Mouse (Mus musculus) CH12.LX (cell line): ENCODE measurements around the gene Cuedc2. TPM values are rescaled to one million over a fixed set of nuclear protein-coding genes. Genes with fewer than 3 reads are reported as not detected.

Experiments
- DNase-seq: peaks from one replicate; pipeline ENCODE4 v3.0.0-alpha.2; 2013; ENCODE audit errors: extremely low read depth
- H3K27ac ChIP-seq: 2 replicates; pipeline ENCODE4 v1.5.1; 2012; ENCODE audit warnings: low read depth, mild to moderate bottlenecking, control low read depth, moderate library complexity; ENCODE audit not compliant: insufficient read depth
- H3K27me3 ChIP-seq: replicated peaks from 2 replicates; pipeline ENCODE3; 2012; ENCODE audit warnings: inconsistent platforms
- H3K36me3 ChIP-seq, 2 experiments: replicated peaks in 1 of 2; 2 replicates each; pipeline versions ENCODE3 to v1.6.1; 2012; ENCODE audit warnings: inconsistent platforms in 1 of 2, low read length in 1 of 2, mild to moderate bottlenecking in 1 of 2, mixed read lengths in 1 of 2, moderate library complexity in 1 of 2; ENCODE audit not compliant: control insufficient read depth in 1 of 2, insufficient read depth in 1 of 2
- H3K4me1 ChIP-seq, 2 experiments: 2 replicates each; pipeline ENCODE4 v1.6.1; 2012; ENCODE audit warnings: inconsistent platforms in 1 of 2, moderate library complexity in 1 of 2; ENCODE audit not compliant: insufficient read depth in 2 of 2, control insufficient read depth in 1 of 2
- H3K4me2 ChIP-seq: 2 replicates; pipeline ENCODE4 v1.6.1; 2012; ENCODE audit warnings: low read depth, mild to moderate bottlenecking, control low read depth; ENCODE audit not compliant: poor library complexity, insufficient read depth, severe bottlenecking
- H3K4me3 ChIP-seq, 3 experiments: fragments of 150-350 bp in 1 of 3; sonication (generic) in 1 of 3; replicated peaks in 1 of 3; 2 replicates each; pipeline versions ENCODE3 to v1.5.1; 2011 to 2012; ENCODE audit warnings: low read depth in 2 of 3, low read length in 2 of 3, mild to moderate bottlenecking in 2 of 3, moderate library complexity in 2 of 3, control low read depth in 1 of 3, improper control_type of control experiment in 1 of 3, inconsistent platforms in 1 of 3, mixed read lengths in 1 of 3; ENCODE audit not compliant: poor library complexity in 1 of 3
- H3K79me2 ChIP-seq: replicated peaks from 2 replicates; pipeline ENCODE4 v1.6.1; 2012; ENCODE audit warnings: mild to moderate bottlenecking, moderate library complexity; ENCODE audit not compliant: control insufficient read depth, poor library complexity, insufficient read depth, severe bottlenecking; ENCODE audit errors: extremely low read depth
- H3K9ac ChIP-seq: 2 replicates; pipeline ENCODE4 v1.6.1; 2012; ENCODE audit warnings: low read depth, mild to moderate bottlenecking, control low read depth, moderate library complexity; ENCODE audit not compliant: insufficient read depth
- H3K9me3 ChIP-seq: replicated peaks from 2 replicates; pipeline ENCODE3; 2012; ENCODE audit warnings: low read length, inconsistent platforms, mixed read lengths
- EP300 ChIP-seq: IDR thresholded peaks from 2 replicates; pipeline ENCODE4 v1.6.1; 2011; ENCODE audit warnings: low read length, improper control_type of control experiment
- ETS1 ChIP-seq: conservative IDR thresholded peaks from 2 replicates; pipeline ENCODE4 v1.6.1; 2012; ENCODE audit warnings: low read depth, mild to moderate bottlenecking, inconsistent platforms, low read length, improper control_type of control experiment, moderate library complexity
- GABPA ChIP-seq: IDR thresholded peaks from 2 replicates; pipeline ENCODE4 v1.6.1; 2012; ENCODE audit warnings: low read depth, low read length, improper control_type of control experiment, inconsistent platforms; ENCODE audit not compliant: insufficient replicate concordance
- JUND ChIP-seq: conservative IDR thresholded peaks from 2 replicates; pipeline ENCODE4 v1.6.1; 2011; ENCODE audit warnings: low read depth, low read length, improper control_type of control experiment
- MAFK ChIP-seq: IDR thresholded peaks from 2 replicates; pipeline ENCODE4 v1.6.1; 2011; ENCODE audit warnings: low read length, improper control_type of control experiment; ENCODE audit not compliant: insufficient replicate concordance
- MAZ ChIP-seq: IDR thresholded peaks from 2 replicates; pipeline ENCODE4 v1.6.1; 2012; ENCODE audit warnings: low read depth, mild to moderate bottlenecking, inconsistent platforms, low read length, improper control_type of control experiment, moderate library complexity
- NRF1 ChIP-seq: IDR thresholded peaks from 2 replicates; pipeline ENCODE4 v1.6.1; 2014; ENCODE audit warnings: low read depth, mild to moderate bottlenecking, inconsistent platforms, low read length, improper control_type of control experiment, moderate library complexity
- RCOR1 ChIP-seq: conservative IDR thresholded peaks from 2 replicates; pipeline ENCODE4 v1.6.1; 2012; ENCODE audit warnings: low read depth, mild to moderate bottlenecking, inconsistent platforms, low read length, improper control_type of control experiment
- SIN3A ChIP-seq: IDR thresholded peaks from 2 replicates; pipeline ENCODE4 v1.6.1; 2012; ENCODE audit warnings: low read length, improper control_type of control experiment, inconsistent platforms
- SMC3 ChIP-seq: IDR thresholded peaks from 2 replicates; pipeline ENCODE4 v1.6.1; 2011; ENCODE audit warnings: low read depth, low read length, improper control_type of control experiment
- UBTF ChIP-seq: IDR thresholded peaks from 2 replicates; pipeline ENCODE4 v1.6.1; 2012; ENCODE audit warnings: low read depth, mild to moderate bottlenecking, inconsistent platforms, low read length, improper control_type of control experiment, moderate library complexity
- ZC3H11A ChIP-seq: IDR thresholded peaks from 2 replicates; pipeline ENCODE4 v1.6.1; 2012; ENCODE audit warnings: low read depth, mild to moderate bottlenecking, inconsistent platforms, low read length, improper control_type of control experiment
- ZKSCAN1 ChIP-seq: IDR thresholded peaks from 2 replicates; pipeline ENCODE4 v1.6.1; 2012; ENCODE audit warnings: low read depth, inconsistent platforms, low read length, improper control_type of control experiment, borderline replicate concordance
- dilution Hi-C: fragments of 300-500 bp; cut with MboI; formaldehyde crosslinking; loops from 2 replicates; pipeline ENCODE4 v1.14.3; 2020; ENCODE audit warnings: low sequenced_read_pairs; ENCODE audit not compliant: extremely low pct_unique_long_range_greater_than_20kb, extremely low pct_ligation_motif_present
- in situ Hi-C: fragments of 300-500 bp; cut with MboI; formaldehyde crosslinking; loops from 3 replicates; pipeline ENCODE4 v1.14.3; 2019; ENCODE audit warnings: low sequenced_read_pairs, low pct_ligation_motif_present, low pct_unique_long_range_greater_than_20kb, mixed read lengths
- polyA plus RNA-seq: library from polyadenylated mRNA; unstranded; fragments of >175 nt; gene quantifications from 2 replicates; pipeline ENCODE4 v1.2.1, GENCODE M21; 2012; ENCODE audit warnings: low read depth; ENCODE audit not compliant: insufficient read length
- total RNA-seq, 2 experiments: library from RNA; depleted of rRNA; stranded (reverse); fragments of 300-350 nt in 1 of 2; fragments of >200 nt in 1 of 2; gene quantifications; 2 replicates each; pipeline ENCODE4 v1.2.3; 2012 to 2014

The Cuedc2 gene
- total and polyA plus RNA-seq, 3 experiments, result 94.4 to 117 (median 102) TPM

- peaks cover 3% of the 10 kb centered on the region for H3K9me3 ChIP-seq
- peaks cover 0 to 51% of the 10 kb centered on the region in 2 experiments; a peak in 2 of 4 replicates for H3K4me1 ChIP-seq
- no peak for TF ChIP-seq ETS1
- no peak for TF ChIP-seq MAZ
- TF ChIP-seq NRF1, result no peak
- TF ChIP-seq ZC3H11A, result no peak
- no peak for TF ChIP-seq ZKSCAN1
- TF ChIP-seq JUND, result no peak
- TF ChIP-seq SMC3, result no peak
- TF ChIP-seq SIN3A, result no peak
- no peak for TF ChIP-seq RCOR1
- TF ChIP-seq, all 38 proteins: peak for 0
- in situ Hi-C loops, result no loop called here
- no peak overlapping the region for H3K4me3 ChIP-seq
- H3K27ac ChIP-seq, result no peak overlapping the region
- H3K79me2 ChIP-seq, result no peaks in the 10 kb centered on the region
- H3K36me3 ChIP-seq, result peaks cover 70 to 88% of the 10 kb centered on the region in 2 experiments
- no peak overlapping the region for H3K9ac ChIP-seq
- H3K27me3 ChIP-seq, result no peaks in the 10 kb centered on the region
- dilution Hi-C loops, result no loop called here
- H3K4me2 ChIP-seq, result no peak overlapping the region
- no peak for DNase-seq
Observed at GRCm38 (mm10) chr19:46312566-46312965, 25.9 kb downstream of the Cuedc2 start.

GRCm38 (mm10) chr19:46311341-46311740, 27.2 kb downstream of the Cuedc2 start:
- no peak overlapping the region for H3K27ac ChIP-seq
- peaks cover under 1% of the 10 kb centered on the region; the same call in 1 of the 2 replicates for H3K79me2 ChIP-seq
- H3K4me3 ChIP-seq, result no peak overlapping the region
- H3K4me2 ChIP-seq, result no peak overlapping the region
- H3K9ac ChIP-seq, result no peak overlapping the region
- no peak for DNase-seq
- no peak for TF ChIP-seq MAFK
- no peak for TF ChIP-seq EP300
- no peak for TF ChIP-seq GABPA
- TF ChIP-seq UBTF, result no peak
- dilution Hi-C loops, result no loop called here
- no peaks in the 10 kb centered on the region for H3K9me3 ChIP-seq
- peaks cover 79 to 89% of the 10 kb centered on the region in 2 experiments for H3K36me3 ChIP-seq
- H3K27me3 ChIP-seq, result no peaks in the 10 kb centered on the region
- in situ Hi-C loops, result no loop called here
- H3K4me1 ChIP-seq, result peaks cover 4 to 49% of the 10 kb centered on the region in 2 experiments
